Mouse (Mus musculus) liver, embryonic 14.5 days (tissue): Measurements from ENCODE around the gene Usp43.

Experiments used
- CTCF ChIP-seq: IDR thresholded peaks from 2 replicates; pipeline ENCODE4 v1.5.1; 2016; ENCODE audit warnings: antibody characterized with exemption, low read depth, control low read depth
- EP300 ChIP-seq: IDR thresholded peaks from 2 replicates; pipeline ENCODE4 v1.6.1; 2016; ENCODE audit warnings: antibody characterized with exemption, low read depth

DNA sequence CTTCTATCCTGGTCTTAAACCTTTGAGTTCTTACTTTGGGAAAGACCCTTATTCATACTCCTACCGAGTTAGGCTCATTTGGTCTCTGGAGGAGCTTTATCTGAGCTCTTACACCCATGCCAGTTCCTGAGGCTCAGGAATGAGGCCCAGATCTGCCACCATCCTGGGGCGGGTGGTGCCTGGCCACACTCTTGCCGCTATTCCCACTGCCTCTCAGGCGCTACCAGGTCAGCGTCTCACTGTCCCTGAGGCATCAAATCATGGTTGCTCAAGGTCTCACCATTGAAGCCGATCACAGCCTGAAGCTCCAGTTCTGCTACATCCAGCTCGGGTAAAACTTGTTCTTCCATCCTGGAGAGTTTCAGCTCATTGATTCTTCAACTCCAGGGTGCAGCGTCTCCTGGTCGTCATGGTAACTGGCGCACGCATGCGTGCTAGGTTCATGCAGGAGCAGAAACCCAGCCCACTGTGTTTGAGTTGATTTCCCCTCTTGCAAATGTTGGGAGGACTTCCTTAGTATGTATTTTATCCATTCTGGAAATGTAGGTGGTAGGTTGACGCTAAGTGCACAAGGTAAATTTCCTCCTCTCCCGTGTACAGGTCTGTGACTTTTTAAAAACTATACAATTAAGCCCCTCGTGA, 43.4 kb upstream of the Usp43 start, which contains the start of gene Cfap52:
- TF ChIP-seq EP300 (no peak), CTCF (no peak)
